Mouse (Mus musculus): Measurements from ENCODE around the gene Cpox. TPM values are rescaled to one million over a fixed set of nuclear protein-coding genes. Genes with fewer than 3 reads are reported as not detected.

Cpox gene
- polyA plus RNA-seq, 1 experiment = 26.5 TPM

DNA sequence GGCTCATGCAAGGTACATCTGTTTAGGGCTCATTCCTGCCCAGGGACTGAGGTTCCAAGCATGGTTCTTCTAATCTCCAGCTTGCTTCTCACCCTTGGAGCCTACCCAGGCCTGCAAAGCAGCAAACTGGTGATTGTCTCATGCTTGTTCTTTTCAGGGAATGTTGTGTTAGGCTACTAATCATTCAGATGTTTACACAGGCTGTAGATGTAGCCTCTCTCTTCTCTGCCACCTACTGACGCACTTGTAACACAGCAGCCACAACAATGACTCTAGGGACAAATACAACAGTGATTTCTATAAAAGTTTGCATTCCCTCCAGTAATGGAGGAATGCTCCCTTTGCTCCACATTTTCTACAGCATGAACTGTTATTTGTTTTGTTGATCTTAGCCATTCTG lies 81.2 kb downstream of the Cpox start:
- no peak for DNase-seq (ENCODE audit: low spot score)

DNA sequence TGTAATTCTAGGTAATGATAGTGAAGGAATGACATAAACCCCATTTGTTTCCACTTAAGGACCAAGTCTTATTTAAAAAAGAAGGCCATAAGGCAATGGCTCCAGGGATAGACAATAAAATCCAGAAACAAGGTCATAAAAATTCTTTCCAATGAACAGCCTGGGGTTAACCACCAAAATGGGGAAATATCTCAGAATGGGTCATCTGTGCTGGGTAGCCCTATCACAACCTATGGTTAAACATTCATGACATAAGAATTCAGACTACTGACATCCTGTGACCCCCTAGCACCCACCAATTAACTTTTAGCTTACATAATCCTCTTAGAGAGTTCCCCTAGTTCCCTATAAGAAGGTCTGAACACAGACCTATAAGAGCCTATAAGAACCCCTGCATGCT lies 86.1 kb downstream of the Cpox start:
- DNase-seq (ENCODE audit: low spot score) = no peak

GRCm38 (mm10) chr16:58763076-58763475 lies 93.0 kb downstream of the Cpox start, which contains the start of gene Olfr172:
TSS of gene Olfr172 (minus strand) at chr16:58763176.
- no peak for DNase-seq (ENCODE audit: low spot score)

Other genes starting within 250 kb of the Cpox start
- 14.3 and 16.2 TPM in 2 replicates for gene St3gal6, start 146.0 kb upstream of the Cpox start, polyA plus RNA-seq (2012; rRNA removed)
- not detected in 2 replicates for gene Gm813, start 53.3 kb upstream of the Cpox start, polyA plus RNA-seq (2012; rRNA removed)
- gene E330017A01Rik, start 31.6 kb upstream of the Cpox start, polyA plus RNA-seq (2012; rRNA removed) = not detected in 2 replicates
- 0.03 TPM in 1 of 2 replicates, not detected in the other for gene Gpr15, start 48.8 kb downstream of the Cpox start, polyA plus RNA-seq (2012; rRNA removed)
- 66.6 and 79.2 TPM in 2 replicates for gene Cldnd1, start 57.6 kb downstream of the Cpox start, polyA plus RNA-seq (2012; rRNA removed)
- not detected in 2 replicates for gene Olfr172, start 92.9 kb downstream of the Cpox start, polyA plus RNA-seq (2012; rRNA removed)
- not detected in 2 replicates for gene Olfr173, start 130.0 kb downstream of the Cpox start, polyA plus RNA-seq (2012; rRNA removed)
- gene Olfr175-ps1, start 156.5 kb downstream of the Cpox start, polyA plus RNA-seq (2012; rRNA removed) = not detected in 2 replicates
- not detected in 2 replicates for gene Olfr177, start 204.5 kb downstream of the Cpox start, polyA plus RNA-seq (2012; rRNA removed)
- not detected in 2 replicates for gene Olfr178, start 221.8 kb downstream of the Cpox start, polyA plus RNA-seq (2012; rRNA removed)

Measured in urinary bladder, adult 2 months (tissue).